Mouse (Mus musculus) lung, embryonic 16.5 days (tissue): ENCODE measurements around the gene Cenpj. TPM values are rescaled to one million over a fixed set of nuclear protein-coding genes. Genes with fewer than 3 reads are reported as not detected.

ENCODE experiments used
- ATAC-seq: fragments of 200-750 bp; cut with Nextera tagmentation; 2 replicates; pipeline ENCODE4 v1.8.0; 2017; ENCODE audit warnings: low read depth, mild to moderate bottlenecking, moderate library complexity
- H3K27ac ChIP-seq: fragments of 300-500 bp; sonication (generic); 2 replicates; pipeline ENCODE4 v1.5.1; 2014; ENCODE audit warnings: mild to moderate bottlenecking, control low read depth, low read length
- H3K27me3 ChIP-seq: fragments of 300-500 bp; sonication (generic); 2 replicates; pipeline ENCODE4 v1.6.1; 2014; ENCODE audit warnings: low read depth, low read length, mixed read lengths; ENCODE audit not compliant: control insufficient read depth, insufficient read depth
- H3K36me3 ChIP-seq: fragments of 300-500 bp; sonication (generic); 2 replicates; pipeline ENCODE4 v1.6.1; 2014; ENCODE audit warnings: low read length; ENCODE audit not compliant: control insufficient read depth, insufficient read depth
- H3K4me1 ChIP-seq: fragments of 300-500 bp; sonication (generic); replicated peaks from 2 replicates; pipeline ENCODE4 v1.6.1; 2014; ENCODE audit warnings: low read length, mixed read lengths; ENCODE audit not compliant: control insufficient read depth, insufficient read depth
- H3K4me2 ChIP-seq: fragments of 300-500 bp; sonication (generic); 2 replicates; pipeline ENCODE4 v1.6.1; 2014; ENCODE audit warnings: low read depth, low read length, control low read depth
- H3K4me3 ChIP-seq: fragments of 300-500 bp; sonication (generic); 2 replicates; pipeline ENCODE4 v1.5.1; 2014; ENCODE audit warnings: mild to moderate bottlenecking, low read length, control low read depth
- H3K9ac ChIP-seq: fragments of 300-500 bp; sonication (generic); 2 replicates; pipeline ENCODE4 v1.6.1; 2014; ENCODE audit warnings: low read length, control low read depth
- H3K9me3 ChIP-seq: fragments of 300-500 bp; sonication (generic); 2 replicates; pipeline ENCODE4 v1.6.1; 2016; ENCODE audit warnings: low read length; ENCODE audit not compliant: control insufficient read depth
- WGBS: fragments of 180-500 bp; shearing (Covaris S2); extraction: QIAGEN DNeasy Blood & Tissue Kit; methylation state at CpG from one replicate; pipeline ENCODE4 v1.1.7; 2014; 5-methylcytosine and 5-hydroxymethylcytosine counted together
- polyA plus RNA-seq: library from polyadenylated mRNA; unstranded; fragments of >200 nt; fragmentation: Nextera tagmentation; extraction: Ambion mirVana; gene quantifications from 2 replicates; pipeline ENCODE4 v1.2.1, GENCODE M21; 2015

The Cenpj gene
- polyA plus RNA-seq, 1 experiment from 2014 or later = 12.7 TPM

GRCm38 (mm10) chr14:56554716-56555115 lies 20.5 kb downstream of the Cenpj start:
- Histone ChIP-seq H3K27ac (no peak overlapping the region), H3K9ac (no peak overlapping the region), H3K36me3 (peaks cover 5% of the 10 kb centered on the region; the same call in 1 of the 2 replicates), H3K27me3 (no peaks in the 10 kb centered on the region), H3K4me2 (no peak overlapping the region), H3K4me3 (no peak overlapping the region), H3K9me3 (no peaks in the 10 kb centered on the region), H3K4me1 (no peaks in the 10 kb centered on the region)
- 93% methylated on average over 2 of the region's 2 CpGs for WGBS
- no peak for ATAC-seq

DNA sequence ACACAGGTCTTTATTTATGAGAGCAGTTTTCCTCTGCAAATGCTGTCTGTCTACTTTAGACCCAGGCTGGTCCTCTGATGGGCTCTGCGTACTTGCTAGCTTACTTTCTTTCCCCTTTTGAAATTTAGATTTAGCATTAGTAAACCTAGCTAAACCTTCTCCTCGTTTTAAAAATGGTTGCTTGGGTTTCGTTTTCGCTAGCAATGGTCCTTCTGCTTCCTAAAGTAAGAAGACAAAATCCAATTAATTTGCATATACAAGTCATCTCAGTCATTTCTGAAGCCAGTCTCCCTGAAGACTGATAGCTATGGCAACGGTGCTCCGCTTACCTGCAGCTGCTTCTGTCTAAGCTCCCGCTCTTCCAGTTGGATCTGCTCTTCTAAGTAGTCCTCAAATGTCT lies 21.9 kb downstream of the Cenpj start:
- no peaks in the 10 kb centered on the region for H3K27me3 ChIP-seq
- no peak overlapping the region for H3K4me3 ChIP-seq
- no peak overlapping the region for H3K27ac ChIP-seq
- H3K36me3 ChIP-seq = peaks cover 2% of the 10 kb centered on the region; the same call in 1 of the 2 replicates
- H3K4me2 ChIP-seq = no peak overlapping the region
- H3K4me1 ChIP-seq = no peaks in the 10 kb centered on the region
- no peak for ATAC-seq
- H3K9me3 ChIP-seq = no peaks in the 10 kb centered on the region
- no peak overlapping the region for H3K9ac ChIP-seq
- WGBS = 93% methylated on average over 7 of the region's 7 CpGs

DNA sequence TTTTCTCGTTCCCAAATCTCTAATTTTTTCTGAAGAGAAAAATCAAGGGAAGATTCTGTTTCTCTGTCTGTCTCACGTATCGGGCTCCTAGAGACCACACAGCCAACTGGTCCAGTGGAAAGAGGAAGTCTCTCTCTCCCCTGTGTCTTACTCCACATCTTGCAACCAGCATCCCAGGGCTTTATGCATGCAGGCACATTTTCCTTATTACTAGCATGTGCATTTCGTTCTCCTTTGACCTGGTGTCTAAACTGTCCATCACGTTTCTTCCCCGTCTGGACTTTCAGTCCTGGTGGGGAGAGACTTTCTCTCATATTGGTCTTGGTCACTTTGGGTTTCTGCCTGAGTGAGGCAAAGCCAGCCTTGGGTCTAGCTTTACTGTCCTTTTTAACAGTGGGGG lies 22.3 kb downstream of the Cenpj start:
- ATAC-seq = no peak
- Histone ChIP-seq H3K4me3 (no peak overlapping the region), H3K27ac (no peak overlapping the region), H3K36me3 (no peaks in the 10 kb centered on the region), H3K9ac (no peak overlapping the region), H3K27me3 (no peaks in the 10 kb centered on the region), H3K4me2 (no peak overlapping the region), H3K9me3 (no peaks in the 10 kb centered on the region), H3K4me1 (no peaks in the 10 kb centered on the region)
- 93% methylated on average over 6 of the region's 6 CpGs for whole genome bisulfite sequencing

- Histone ChIP-seq H3K27ac (no peak overlapping the region), H3K4me2 (no peak overlapping the region), H3K36me3 (no peaks in the 10 kb centered on the region), H3K9me3 (no peaks in the 10 kb centered on the region), H3K27me3 (no peaks in the 10 kb centered on the region), H3K9ac (no peak overlapping the region), H3K4me1 (no peaks in the 10 kb centered on the region), H3K4me3 (no peak overlapping the region)
- WGBS = 88% methylated on average over 4 of the region's 4 CpGs
- no peak for ATAC-seq
These were observed 24.3 kb downstream of the Cenpj start for GRCm38 (mm10) chr14:56550960-56551359.

GRCm38 (mm10) chr14:56545491-56545890 lies 29.7 kb downstream of the Cenpj start:
- no peak for ATAC-seq
- Histone ChIP-seq H3K9ac (no peak overlapping the region), H3K27ac (no peak overlapping the region), H3K36me3 (no peaks in the 10 kb centered on the region), H3K4me3 (no peak overlapping the region), H3K9me3 (no peaks in the 10 kb centered on the region), H3K27me3 (no peaks in the 10 kb centered on the region), H3K4me1 (no peaks in the 10 kb centered on the region), H3K4me2 (no peak overlapping the region)
- 93% methylated on average over 4 of the region's 4 CpGs for WGBS

DNA sequence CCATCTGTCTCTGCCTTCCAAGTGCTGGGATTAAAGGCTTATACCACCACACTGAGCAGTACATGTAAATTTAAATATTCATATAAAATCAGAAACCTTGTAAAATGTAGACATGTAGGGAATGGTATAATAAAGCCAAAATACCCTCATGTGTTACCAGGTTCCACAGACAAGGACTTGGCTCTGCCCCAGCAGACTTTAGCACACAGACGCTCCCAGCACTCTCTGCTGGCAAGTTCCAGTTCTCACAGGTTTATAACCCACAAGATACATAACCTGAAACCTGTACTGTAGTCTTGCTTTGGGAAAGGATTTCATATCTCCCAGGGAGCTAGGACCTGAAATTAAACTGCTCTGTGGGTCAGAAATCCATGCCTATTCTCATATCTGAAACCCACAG lies 30.3 kb downstream of the Cenpj start:
- H3K36me3 ChIP-seq = no peaks in the 10 kb centered on the region
- no peak overlapping the region for H3K27ac ChIP-seq
- H3K9ac ChIP-seq = no peak overlapping the region
- H3K27me3 ChIP-seq = no peaks in the 10 kb centered on the region
- no peaks in the 10 kb centered on the region for H3K4me1 ChIP-seq
- 81% methylated on average over 1 of the region's 1 CpGs for WGBS
- H3K9me3 ChIP-seq = no peaks in the 10 kb centered on the region
- no peak overlapping the region for H3K4me3 ChIP-seq
- ATAC-seq = no peak
- H3K4me2 ChIP-seq = no peak overlapping the region

DNA sequence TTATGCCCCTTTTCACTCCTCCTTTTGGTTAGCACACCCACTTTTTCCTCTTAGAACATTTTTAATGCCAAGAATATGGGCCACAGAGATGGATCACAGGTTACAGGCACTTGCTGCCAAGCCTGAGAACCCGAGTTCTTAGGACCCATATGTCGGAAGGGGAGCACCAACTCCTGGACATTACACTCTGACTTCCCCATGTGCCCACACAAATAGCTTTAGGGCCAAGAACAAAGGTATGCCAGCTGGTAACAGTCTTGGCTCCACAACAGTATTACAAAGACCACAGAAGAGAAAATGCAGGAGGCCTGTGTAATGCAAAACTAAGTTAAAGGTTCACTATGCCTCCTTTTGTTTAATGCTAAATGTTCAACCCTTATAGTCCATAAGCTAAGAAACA lies 44.4 kb downstream of the Cenpj start:
- H3K36me3 ChIP-seq = peaks cover 12% of the 10 kb centered on the region
- ATAC-seq = no peak
- no peaks in the 10 kb centered on the region for H3K9me3 ChIP-seq
- H3K4me1 ChIP-seq = no peaks in the 10 kb centered on the region
- WGBS = 82% methylated on average over 2 of the region's 2 CpGs
- H3K9ac ChIP-seq = no peak overlapping the region
- no peak overlapping the region for H3K27ac ChIP-seq
- H3K27me3 ChIP-seq = no peaks in the 10 kb centered on the region
- no peak overlapping the region for H3K4me3 ChIP-seq
- H3K4me2 ChIP-seq = no peak overlapping the region

- Histone ChIP-seq H3K9me3 (no peaks in the 10 kb centered on the region), H3K9ac (no peak overlapping the region), H3K36me3 (no peaks in the 10 kb centered on the region), H3K27me3 (no peaks in the 10 kb centered on the region), H3K4me3 (no peak overlapping the region), H3K4me2 (no peak overlapping the region), H3K27ac (no peak overlapping the region), H3K4me1 (no peaks in the 10 kb centered on the region)
- 76% methylated on average over 2 of the region's 2 CpGs for WGBS
- ATAC-seq = no peak
These were observed 60.5 kb downstream of the Cenpj start for GRCm38 (mm10) chr14:56514775-56515174.

GRCm38 (mm10) chr14:56512084-56512483 lies 63.1 kb downstream of the Cenpj start:
- H3K27me3 ChIP-seq = no peaks in the 10 kb centered on the region
- H3K4me2 ChIP-seq = no peak overlapping the region
- 14% methylated on average over 6 of the region's 6 CpGs for WGBS
- no peaks in the 10 kb centered on the region for H3K9me3 ChIP-seq
- H3K9ac ChIP-seq = no peak overlapping the region
- no peak for ATAC-seq
- H3K36me3 ChIP-seq = no peaks in the 10 kb centered on the region
- no peak overlapping the region for H3K27ac ChIP-seq
- no peaks in the 10 kb centered on the region for H3K4me1 ChIP-seq
- H3K4me3 ChIP-seq = no peak overlapping the region

- H3K9me3 ChIP-seq = no peaks in the 10 kb centered on the region
- H3K27ac ChIP-seq = no peak overlapping the region
- H3K4me3 ChIP-seq = no peak overlapping the region
- WGBS = 46% methylated on average over 3 of the region's 3 CpGs
- no peaks in the 10 kb centered on the region for H3K27me3 ChIP-seq
- no peaks in the 10 kb centered on the region for H3K4me1 ChIP-seq
- H3K36me3 ChIP-seq = no peaks in the 10 kb centered on the region
- H3K4me2 ChIP-seq = no peak overlapping the region
- H3K9ac ChIP-seq = no peak overlapping the region
- no peak for ATAC-seq
These were observed 68.5 kb downstream of the Cenpj start for GRCm38 (mm10) chr14:56506743-56507142.
